Mouse (Mus musculus) stomach, postnatal 0 days (tissue): ENCODE measurements around the gene F930015N05Rik.

ENCODE experiments used
- CTCF ChIP-seq: IDR thresholded peaks from 2 replicates; pipeline ENCODE4 v1.5.1; 2016; ENCODE audit warnings: antibody characterized with exemption, low read depth, mild to moderate bottlenecking, moderate library complexity
- EP300 ChIP-seq: optimal IDR thresholded peaks from 2 replicates; pipeline ENCODE3; 2016; ENCODE audit warnings: antibody characterized with exemption

- TF ChIP-seq CTCF (no peak), EP300 (no peak)
Observed at GRCm38 (mm10) chr11:64481445-64481844, 45.0 kb upstream of the F930015N05Rik start.
